Mouse (Mus musculus) fat pad, adult 2 months (tissue): ENCODE data around the gene Acot4.
"Not testable (repeated sequence)": the region's sequence is repeated elsewhere in the genome, so short reads cannot be mapped to it uniquely, and the experiment has no call there.

Experiments used
- DNase-seq: peaks from one replicate; pipeline ENCODE4 v3.0.0-alpha.2; 2011; ENCODE audit warnings: low read depth, low spot score; ENCODE audit errors: extremely low read depth

Acot4 gene

GRCm38 (mm10) chr12:84071696-84072095 is 33.5 kb downstream of the Acot4 start:
- no peak for DNase-seq

- DNase-seq = no peak
Measured at GRCm38 (mm10) chr12:84077371-84077990, 39.3 kb downstream of the Acot4 start.

- peak; percentile 97 for DNase-seq
Measured at GRCm38 (mm10) chr12:84083842-84084241, 45.7 kb downstream of the Acot4 start.

- peak; percentile 98 for DNase-seq
Measured at GRCm38 (mm10) chr12:84084581-84084980, 46.4 kb downstream of the Acot4 start.

- DNase-seq = not testable (repeated sequence)
Measured at GRCm38 (mm10) chr12:84094666-84095065, 56.5 kb downstream of the Acot4 start.
